Mouse (Mus musculus): ENCODE measurements around the gene Tmod3. TPM values are rescaled to one million over a fixed set of nuclear protein-coding genes. Genes with fewer than 3 reads are reported as not detected.

The Tmod3 gene
- polyA plus RNA-seq, 1 experiment from 2014 or later, result 30.6 TPM

DNA sequence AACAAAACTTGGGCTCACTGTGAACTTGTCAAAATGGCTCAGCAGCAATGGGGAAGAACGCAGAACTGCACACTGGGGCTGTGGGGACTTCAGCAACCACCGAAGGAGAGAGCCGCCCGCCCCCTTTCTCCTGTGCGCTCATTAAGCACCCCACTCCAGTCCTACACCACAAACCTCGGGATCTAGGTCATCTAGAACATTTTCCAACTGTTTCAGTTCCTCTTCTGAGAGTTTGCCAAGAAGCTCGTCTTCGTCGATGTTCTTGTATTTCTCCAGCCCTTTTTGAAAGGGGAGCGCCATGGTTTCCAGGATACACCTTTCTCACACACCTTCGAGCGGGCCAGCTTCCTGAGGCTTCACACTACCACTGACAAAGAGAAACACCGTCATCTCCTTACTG, 37.6 kb upstream of the Tmod3 start:
- Histone ChIP-seq H3K9ac (replicated peaks) (no peak overlapping the region), H3K27me3 (ENCODE audit: insufficient read depth, low read length) (0 out of 2 replicates have a peak, but pooled peaks cover 7% of the 10 kb centered on the region), H3K36me3 (replicated peaks; ENCODE audit: insufficient read depth, low read length) (no peaks in the 10 kb centered on the region), H3K9me3 (ENCODE audit: low read length) (no peaks in the 10 kb centered on the region), H3K4me3 (ENCODE audit: low read depth, low read length) (no peak overlapping the region), H3K4me2 (ENCODE audit: low read depth, low read length) (no peak overlapping the region), H3K27ac (ENCODE audit: low read depth) (no peak overlapping the region), H3K4me1 (ENCODE audit: insufficient read depth) (no peaks in the 10 kb centered on the region)
- no peak for TF ChIP-seq EP300 (IDR thresholded peaks at IDR 0.05; ENCODE audit: low read depth)
- TF ChIP-seq CTCF (IDR thresholded peaks at IDR 0.05; ENCODE audit: low read depth), result no peak
- ATAC-seq (no peak), DNase-seq (no peak)
- WGBS (ENCODE audit: insufficient replicate concordance), result 74% methylated on average over 13 of the region's 13 CpGs

- no peaks in the 10 kb centered on the region for H3K27me3 ChIP-seq (ENCODE audit: insufficient read depth, low read length)
- H3K36me3 ChIP-seq (replicated peaks; ENCODE audit: insufficient read depth, low read length), result no peaks in the 10 kb centered on the region
- WGBS (ENCODE audit: insufficient replicate concordance), result 72% methylated on average over 5 of the region's 5 CpGs
These were observed 34.0 kb upstream of the Tmod3 start for GRCm38 (mm10) chr9:75593481-75593880.

GRCm38 (mm10) chr9:75589850-75590790, 30.7 kb upstream of the Tmod3 start:
- H3K27me3 ChIP-seq (ENCODE audit: insufficient read depth, low read length), result no peaks in the 10 kb centered on the region
- H3K4me3 ChIP-seq (ENCODE audit: low read depth, low read length), result no peak overlapping the region
- H3K9me3 ChIP-seq (ENCODE audit: low read length), result no peaks in the 10 kb centered on the region
- DNase-seq (no peak), ATAC-seq (no peak)
- H3K4me1 ChIP-seq (ENCODE audit: insufficient read depth), result no peaks in the 10 kb centered on the region
- no peak overlapping the region for H3K9ac ChIP-seq (replicated peaks)
- no peaks in the 10 kb centered on the region for H3K36me3 ChIP-seq (replicated peaks; ENCODE audit: insufficient read depth, low read length)
- no peak for TF ChIP-seq CTCF (IDR thresholded peaks at IDR 0.05; ENCODE audit: low read depth)
- TF ChIP-seq EP300 (IDR thresholded peaks at IDR 0.05; ENCODE audit: low read depth), result no peak
- WGBS (ENCODE audit: insufficient replicate concordance), result 77% methylated on average over 15 of the region's 15 CpGs
- no peak overlapping the region for H3K4me2 ChIP-seq (ENCODE audit: low read depth, low read length)
- no peak overlapping the region for H3K27ac ChIP-seq (ENCODE audit: low read depth)

More at GRCm38 (mm10) chr9:75593481-75593880, 34.0 kb upstream of the Tmod3 start:
- ATAC-seq, result no peak
- no peak for TF ChIP-seq CTCF (IDR thresholded peaks at IDR 0.05; ENCODE audit: low read depth)
- no peak for TF ChIP-seq EP300 (IDR thresholded peaks at IDR 0.05; ENCODE audit: low read depth)
- Histone ChIP-seq H3K4me3 (ENCODE audit: low read depth, low read length) (no peak overlapping the region), H3K4me1 (ENCODE audit: insufficient read depth) (no peaks in the 10 kb centered on the region), H3K4me2 (ENCODE audit: low read depth, low read length) (no peak overlapping the region), H3K27ac (ENCODE audit: low read depth) (no peak overlapping the region), H3K9ac (replicated peaks) (no peak overlapping the region), H3K9me3 (ENCODE audit: low read length) (no peaks in the 10 kb centered on the region)
- no peak for DNase-seq

- Histone ChIP-seq H3K27me3 (ENCODE audit: insufficient read depth, low read length) (no peaks in the 10 kb centered on the region), H3K9ac (replicated peaks) (no peak overlapping the region), H3K36me3 (replicated peaks; ENCODE audit: insufficient read depth, low read length) (no peaks in the 10 kb centered on the region), H3K27ac (ENCODE audit: low read depth) (no peak overlapping the region), H3K4me2 (ENCODE audit: low read depth, low read length) (no peak overlapping the region), H3K4me3 (ENCODE audit: low read depth, low read length) (no peak overlapping the region), H3K4me1 (ENCODE audit: insufficient read depth) (no peaks in the 10 kb centered on the region), H3K9me3 (ENCODE audit: low read length) (no peaks in the 10 kb centered on the region)
- ATAC-seq (no peak), DNase-seq (no peak)
- 48% methylated on average over 7 of the region's 7 CpGs for whole genome bisulfite sequencing (ENCODE audit: insufficient replicate concordance)
- TF ChIP-seq EP300 (IDR thresholded peaks at IDR 0.05; ENCODE audit: low read depth) (no peak), CTCF (IDR thresholded peaks at IDR 0.05; ENCODE audit: low read depth) (peak; percentile 79)
These were observed 22.4 kb upstream of the Tmod3 start for GRCm38 (mm10) chr9:75581694-75582350.

DNA sequence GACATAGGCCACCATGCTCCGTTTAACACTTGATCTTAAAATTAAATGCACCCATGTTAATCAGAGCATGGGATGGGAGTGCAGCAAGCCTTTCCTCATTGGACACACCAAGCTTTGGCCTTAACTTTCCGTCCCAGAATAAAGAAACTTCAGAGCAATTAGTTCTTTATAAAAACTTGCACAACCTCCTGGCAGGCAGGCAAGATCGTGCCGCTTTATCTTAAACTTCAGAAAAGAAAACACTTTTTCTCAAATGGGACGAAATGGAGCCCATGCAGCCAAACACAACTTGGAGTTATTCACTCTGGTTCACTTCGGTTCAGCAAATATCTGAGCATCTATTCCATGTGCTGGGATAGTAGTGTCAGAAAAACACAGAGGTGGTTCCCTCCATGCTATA, 19.9 kb upstream of the Tmod3 start:
- H3K27me3 ChIP-seq (ENCODE audit: insufficient read depth, low read length), result no peaks in the 10 kb centered on the region
- no peaks in the 10 kb centered on the region for H3K9me3 ChIP-seq (ENCODE audit: low read length)
- no peak overlapping the region for H3K4me2 ChIP-seq (ENCODE audit: low read depth, low read length)
- H3K9ac ChIP-seq (replicated peaks), result no peak overlapping the region
- H3K4me1 ChIP-seq (ENCODE audit: insufficient read depth), result no peaks in the 10 kb centered on the region
- TF ChIP-seq CTCF (IDR thresholded peaks at IDR 0.05; ENCODE audit: low read depth), result no peak
- TF ChIP-seq EP300 (IDR thresholded peaks at IDR 0.05; ENCODE audit: low read depth), result no peak
- no peak overlapping the region for H3K4me3 ChIP-seq (ENCODE audit: low read depth, low read length)
- WGBS (ENCODE audit: insufficient replicate concordance), result 86% methylated on average over 6 of the region's 6 CpGs
- ATAC-seq (no peak), DNase-seq (no peak)
- no peak overlapping the region for H3K27ac ChIP-seq (ENCODE audit: low read depth)
- H3K36me3 ChIP-seq (replicated peaks; ENCODE audit: insufficient read depth, low read length), result no peaks in the 10 kb centered on the region
